Mouse (Mus musculus) heart, postnatal 0 days (tissue): ENCODE results near the gene Serpina3i.

Experiments used
- CTCF ChIP-seq: IDR thresholded peaks from 2 replicates; pipeline ENCODE4 v1.5.1; 2016; ENCODE audit warnings: antibody characterized with exemption, control low read depth, low read depth
- EP300 ChIP-seq: IDR thresholded peaks from 2 replicates; pipeline ENCODE4 v1.6.1; 2016; ENCODE audit warnings: antibody characterized with exemption, low read depth

- TF ChIP-seq CTCF = no peak
- no peak for TF ChIP-seq EP300
Observed at GRCm38 (mm10) chr12:104221616-104222015, 41.3 kb upstream of the Serpina3i start.
